Mouse (Mus musculus): ENCODE results near the gene Akt2.

Gene Akt2

DNA sequence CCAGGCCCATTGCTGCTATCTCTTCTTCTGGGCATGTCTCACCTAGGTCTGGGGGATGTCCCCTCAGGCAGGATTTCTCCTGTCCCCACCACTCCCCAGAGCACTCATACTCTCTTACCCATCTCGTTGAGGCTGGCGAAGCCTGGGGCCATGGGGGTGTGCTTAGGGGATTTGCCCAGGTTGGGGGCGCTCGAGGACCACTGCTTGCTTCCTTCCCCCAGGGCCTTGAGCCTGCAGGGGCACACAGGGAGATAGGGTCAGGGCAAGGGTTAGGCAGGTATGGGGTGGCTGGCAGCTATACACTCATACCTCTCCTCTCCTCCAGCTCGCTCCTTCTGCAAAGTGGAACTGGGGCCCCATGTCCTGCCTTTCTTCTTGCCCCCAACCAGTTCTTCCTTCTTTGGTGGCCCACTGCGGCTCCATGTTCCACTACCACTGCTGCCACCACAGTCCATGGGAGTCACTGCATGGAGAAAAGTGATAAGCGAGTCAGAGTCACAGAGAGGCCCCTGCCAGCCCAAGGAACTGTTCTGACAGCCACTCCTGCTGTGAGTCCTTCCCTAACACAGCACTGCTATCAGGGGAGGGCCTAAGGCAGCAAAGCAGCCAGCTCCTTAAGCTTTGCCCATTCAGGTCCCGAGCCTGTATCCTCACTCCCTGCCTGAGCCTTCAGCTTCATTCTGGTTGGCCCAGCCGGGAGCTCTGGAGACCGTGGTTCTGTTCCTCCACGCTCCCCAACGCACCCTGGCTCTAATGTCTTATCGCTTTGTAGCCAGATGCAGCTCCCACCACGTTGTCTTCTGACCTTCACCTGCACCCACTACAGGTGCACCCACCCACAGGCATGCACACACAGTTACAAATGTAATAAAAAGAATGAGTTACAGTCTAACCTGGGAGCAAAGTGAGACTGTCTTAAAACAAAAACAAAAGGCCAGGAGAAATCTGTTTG lies 67.6 kb downstream of the Akt2 start:
- peak; percentile 50 for DNase-seq (ENCODE audit: low spot score)

DNA sequence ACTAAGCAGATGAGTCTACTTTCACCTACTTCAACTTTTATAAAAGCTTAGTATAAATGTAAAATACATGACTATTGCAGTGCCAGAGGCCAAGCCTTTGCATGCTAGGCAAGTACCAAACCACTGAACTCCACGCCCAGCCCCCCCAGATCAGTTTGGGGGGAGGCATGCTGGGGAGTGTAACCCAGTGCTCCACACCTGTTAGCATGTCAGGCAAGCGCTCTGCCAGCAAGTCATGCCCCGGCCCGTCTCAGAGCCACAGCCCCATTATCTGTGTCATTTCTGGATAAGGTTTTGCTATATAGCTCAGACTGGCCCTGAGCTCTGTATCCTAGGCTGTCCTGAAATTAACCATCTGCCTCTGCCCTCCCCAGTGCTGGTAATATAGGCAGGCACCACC lies 70.7 kb downstream of the Akt2 start:
- no peak for DNase-seq (ENCODE audit: low spot score)

DNA sequence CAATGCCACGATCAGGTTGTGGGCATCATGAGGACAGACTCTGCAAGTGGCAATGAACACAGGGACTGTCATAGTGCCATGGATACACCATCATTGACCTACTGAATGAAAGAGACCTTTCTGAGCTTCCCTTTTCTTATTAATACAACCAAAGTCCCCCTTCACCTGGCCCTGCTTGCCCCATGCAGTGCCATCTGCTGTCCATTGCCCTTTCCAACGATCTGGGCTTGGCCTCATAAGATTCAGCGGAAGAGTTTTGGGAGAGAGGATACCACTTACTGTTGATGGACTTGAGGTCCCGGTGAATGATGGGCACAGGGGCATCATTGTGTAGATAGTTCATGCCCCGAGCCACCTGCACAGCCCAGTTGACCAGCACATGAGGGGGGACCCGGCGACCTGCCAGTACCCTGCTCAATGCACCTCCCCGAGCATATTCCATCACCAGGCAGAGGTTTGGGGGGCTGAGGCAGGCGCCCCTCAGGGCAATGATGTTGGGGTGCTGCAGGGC lies 81.8 kb downstream of the Akt2 start:
- DNase-seq (ENCODE audit: low spot score): no peak

DNA sequence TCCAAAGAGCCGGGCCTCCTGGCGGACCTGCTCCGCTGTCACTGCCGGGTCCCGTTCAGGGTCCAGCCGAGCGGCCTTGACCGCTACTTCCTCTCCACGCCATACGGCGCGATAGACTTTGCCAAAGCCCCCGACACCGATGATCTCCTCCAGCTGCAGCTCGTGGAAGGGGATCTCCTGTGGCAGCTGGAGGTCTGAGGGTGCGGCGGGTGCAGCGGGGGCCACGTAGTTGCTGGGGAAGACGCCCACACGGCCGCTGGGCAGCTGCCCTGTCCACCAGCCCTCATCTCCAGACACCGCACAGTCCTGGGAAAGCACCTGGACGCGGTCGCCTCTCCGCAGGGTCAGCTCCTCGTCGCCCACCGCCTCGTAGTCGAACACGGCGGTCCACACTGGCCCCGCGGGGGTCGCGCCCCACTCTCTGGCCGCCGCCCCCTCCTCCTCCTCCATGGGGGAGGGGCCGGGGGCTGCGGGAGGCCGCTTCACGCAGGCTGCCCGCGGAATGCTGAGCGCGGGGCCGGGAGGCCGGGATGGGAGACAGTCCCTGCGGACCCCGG lies 82.3 kb downstream of the Akt2 start:
- DNase-seq (ENCODE audit: low spot score): no peak

DNA sequence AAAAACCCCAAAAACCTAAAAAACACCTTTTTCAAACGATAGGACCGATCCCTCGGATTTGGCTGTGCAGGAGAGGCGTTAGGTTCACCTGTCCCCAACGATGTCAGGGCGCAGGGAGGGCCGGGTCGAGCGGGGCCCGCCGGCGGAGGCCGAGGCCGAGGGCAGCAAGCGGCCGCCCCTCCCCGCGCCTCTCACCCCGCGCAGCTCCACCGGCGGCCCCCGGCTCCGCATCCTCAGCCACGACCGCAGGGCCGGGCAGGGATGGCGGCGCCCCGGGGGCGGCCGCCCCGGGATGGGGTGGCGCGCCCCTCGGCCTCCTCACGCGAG lies 82.8 kb downstream of the Akt2 start:
- DNase-seq (ENCODE audit: low spot score): no peak

DNA sequence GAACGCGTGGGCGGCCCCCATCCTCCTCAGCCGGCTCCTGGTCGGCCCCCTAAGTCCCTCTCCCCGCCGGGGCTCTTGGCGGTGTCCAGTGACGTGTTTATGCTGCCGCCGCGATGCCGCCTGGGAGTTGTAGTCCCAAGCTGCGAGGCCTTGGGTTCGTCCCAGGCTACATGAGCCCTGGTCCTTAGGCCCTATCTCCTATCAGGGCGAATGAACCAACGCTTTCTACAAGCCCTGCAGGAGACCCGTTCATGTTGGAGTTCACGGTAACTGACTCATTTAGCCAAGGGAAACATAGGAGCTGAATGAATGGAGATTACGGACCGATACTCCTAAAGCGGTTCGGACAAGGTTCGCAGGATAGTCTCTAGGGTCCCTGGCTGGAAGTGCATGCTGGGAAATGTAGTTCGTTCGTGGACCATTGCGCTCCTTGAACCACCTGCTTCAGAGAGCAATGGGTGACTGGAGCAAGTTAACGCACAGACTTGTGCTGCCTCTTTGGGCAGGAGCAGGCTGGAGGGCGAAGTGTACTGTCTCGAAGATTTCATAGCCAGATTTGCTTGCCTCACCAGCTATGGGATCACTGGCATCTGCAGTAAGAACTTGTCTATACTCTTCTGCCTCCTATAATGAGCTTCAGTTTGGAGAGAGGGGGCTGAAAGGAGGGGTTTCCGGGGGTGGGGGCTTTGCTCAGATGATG lies 83.3 kb downstream of the Akt2 start, which contains the start of gene Map3k10:
TSS of gene Map3k10 (minus strand) at position 77 of the 700 bp plus-strand sequence.
- peak; percentile 87 for DNase-seq (ENCODE audit: low spot score)

DNA sequence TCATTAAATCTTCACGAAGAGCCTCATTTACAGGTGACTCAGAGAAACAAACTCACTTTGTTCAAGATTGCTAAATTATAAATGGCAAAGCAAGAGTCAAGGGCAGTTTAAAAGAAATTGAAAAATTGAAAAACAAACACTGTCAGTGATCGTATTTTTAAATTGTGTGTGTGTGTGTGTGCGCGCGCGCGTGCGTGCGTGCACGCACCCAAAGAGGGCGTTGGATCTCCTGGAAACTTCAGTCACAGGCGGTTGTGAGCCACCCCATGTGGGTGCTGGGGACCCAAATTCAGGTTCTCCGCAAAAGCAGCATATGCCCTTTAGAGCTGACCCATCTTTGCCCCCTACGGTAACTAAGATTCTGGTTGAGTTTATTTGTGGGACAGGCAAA lies 83.9 kb downstream of the Akt2 start:
- DNase-seq (ENCODE audit: low spot score): no peak

DNA sequence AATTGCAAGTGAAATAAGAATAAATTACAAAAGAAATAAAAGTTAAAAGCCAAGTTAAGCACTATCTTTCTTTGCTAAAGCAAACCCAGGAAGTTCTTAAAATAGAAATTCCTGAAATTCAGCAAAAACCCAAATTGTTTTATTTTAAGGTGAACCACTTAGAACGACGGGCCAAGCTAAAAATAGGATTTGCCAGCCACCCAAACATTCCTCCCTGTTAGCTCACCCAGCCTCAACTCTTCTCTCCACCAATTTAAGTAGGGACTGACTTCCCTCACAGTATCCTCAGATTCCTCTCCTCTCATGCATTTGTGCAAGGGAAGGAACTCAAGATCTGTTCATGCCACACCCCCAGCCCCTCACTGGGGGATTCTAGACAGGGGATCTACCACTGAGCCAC lies 91.9 kb downstream of the Akt2 start:
- no peak for DNase-seq (ENCODE audit: low spot score)

DNA sequence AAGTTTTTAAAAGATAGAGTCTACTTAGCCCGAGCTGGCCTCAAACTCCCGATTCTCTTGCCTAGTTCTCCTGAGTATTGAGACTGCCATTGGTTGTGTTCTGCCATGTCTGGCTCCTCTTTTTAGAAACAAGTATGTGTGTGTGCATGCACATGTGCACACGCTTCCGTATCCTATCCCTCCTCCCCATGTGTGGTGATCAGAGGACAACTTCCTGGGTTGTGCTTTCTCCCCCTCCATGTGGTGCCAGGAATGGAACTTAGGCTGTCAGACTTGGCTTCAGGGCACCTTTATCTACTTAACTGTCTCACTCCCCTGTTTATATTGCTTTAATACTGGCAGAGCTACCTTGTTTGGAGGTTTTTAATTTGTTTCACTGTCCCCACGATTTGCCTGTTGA lies 93.9 kb downstream of the Akt2 start:
- DNase-seq (ENCODE audit: low spot score): no peak

DNA sequence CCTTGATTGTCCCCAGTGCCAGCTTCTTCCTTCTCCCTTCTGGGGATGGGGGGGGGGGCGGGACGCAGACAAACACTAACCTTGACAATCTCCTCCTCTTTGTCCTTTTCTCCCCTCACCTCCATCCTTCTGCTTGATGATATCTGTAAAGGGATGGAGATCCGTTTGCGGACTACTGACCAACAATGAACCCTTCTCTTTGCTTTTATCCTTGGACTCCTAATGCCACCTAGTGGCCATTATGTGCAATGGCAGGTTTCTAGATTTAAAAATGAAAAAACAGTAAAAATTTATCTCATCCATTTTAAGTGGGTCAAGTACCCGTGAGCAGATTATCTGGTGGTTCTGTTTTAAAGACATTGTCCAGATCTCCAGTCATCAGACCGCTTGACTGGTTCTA lies 94.3 kb downstream of the Akt2 start:
- peak; percentile 37 for DNase-seq (ENCODE audit: low spot score)

DNA sequence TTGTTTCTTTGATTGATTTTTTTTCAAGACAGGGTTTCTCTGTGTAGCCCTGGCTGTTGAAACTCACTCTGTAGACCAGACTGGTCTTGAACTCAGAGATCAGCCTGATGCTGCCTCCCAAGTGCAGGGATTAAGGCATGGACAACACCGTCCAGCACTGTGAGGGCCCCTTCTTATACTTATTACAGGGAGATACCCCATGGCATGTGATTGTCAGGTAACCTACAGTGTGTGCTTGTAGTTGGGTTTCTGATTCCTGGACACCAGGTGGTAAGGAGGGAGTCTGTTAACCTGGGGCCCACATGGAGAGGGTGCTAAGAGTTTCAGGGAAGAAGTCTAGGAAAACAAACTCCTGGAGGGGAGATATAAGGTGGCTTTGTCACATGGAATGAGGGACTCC lies 95.7 kb downstream of the Akt2 start:
- no peak for DNase-seq (ENCODE audit: low spot score)

DNA sequence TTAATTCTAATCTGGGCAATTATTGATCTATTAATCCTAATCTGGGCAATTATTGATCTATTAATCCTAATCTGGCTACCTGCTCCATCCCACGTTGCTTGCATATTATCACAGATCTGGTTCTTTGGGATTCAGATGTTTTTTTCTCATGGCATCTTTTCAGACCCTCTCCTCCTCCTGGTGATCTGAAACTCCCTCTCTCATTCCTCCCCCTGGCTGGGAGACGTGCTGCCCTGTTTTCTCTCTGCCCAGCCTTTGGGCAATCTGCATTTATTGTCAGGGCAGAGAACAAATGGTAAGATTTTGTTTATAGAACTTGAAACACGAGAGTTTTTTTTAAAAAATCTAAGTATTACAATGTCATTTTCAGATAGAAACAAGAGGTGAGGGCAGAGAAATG lies 96.5 kb downstream of the Akt2 start:
- no peak for DNase-seq (ENCODE audit: low spot score)

DNA sequence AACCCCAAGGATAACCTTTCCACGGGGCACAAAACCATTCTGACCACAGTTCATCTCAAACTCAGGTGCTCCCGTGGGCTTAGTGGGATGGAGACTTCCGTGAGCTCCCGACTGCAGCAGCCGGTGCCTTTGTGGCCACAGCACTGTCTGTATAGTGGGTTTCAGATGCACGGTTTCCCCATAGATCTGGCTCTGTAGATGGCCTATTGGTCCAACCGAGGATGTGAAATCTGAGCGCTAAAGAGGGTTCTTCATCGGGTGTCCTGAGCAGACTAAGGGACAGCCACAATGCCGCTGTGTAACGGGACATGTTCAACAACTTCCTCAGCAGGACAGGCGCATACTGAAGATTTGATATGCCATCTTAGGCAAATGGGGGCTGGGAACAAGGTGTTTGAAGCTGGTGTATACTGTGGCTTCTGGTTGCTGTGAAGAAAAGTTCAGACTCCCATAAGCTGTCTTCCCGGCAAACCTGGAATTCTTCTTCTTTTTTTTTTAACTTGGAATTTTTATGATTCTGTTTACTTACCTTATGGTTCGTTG lies 97.0 kb downstream of the Akt2 start:
- no peak for DNase-seq (ENCODE audit: low spot score)

DNA sequence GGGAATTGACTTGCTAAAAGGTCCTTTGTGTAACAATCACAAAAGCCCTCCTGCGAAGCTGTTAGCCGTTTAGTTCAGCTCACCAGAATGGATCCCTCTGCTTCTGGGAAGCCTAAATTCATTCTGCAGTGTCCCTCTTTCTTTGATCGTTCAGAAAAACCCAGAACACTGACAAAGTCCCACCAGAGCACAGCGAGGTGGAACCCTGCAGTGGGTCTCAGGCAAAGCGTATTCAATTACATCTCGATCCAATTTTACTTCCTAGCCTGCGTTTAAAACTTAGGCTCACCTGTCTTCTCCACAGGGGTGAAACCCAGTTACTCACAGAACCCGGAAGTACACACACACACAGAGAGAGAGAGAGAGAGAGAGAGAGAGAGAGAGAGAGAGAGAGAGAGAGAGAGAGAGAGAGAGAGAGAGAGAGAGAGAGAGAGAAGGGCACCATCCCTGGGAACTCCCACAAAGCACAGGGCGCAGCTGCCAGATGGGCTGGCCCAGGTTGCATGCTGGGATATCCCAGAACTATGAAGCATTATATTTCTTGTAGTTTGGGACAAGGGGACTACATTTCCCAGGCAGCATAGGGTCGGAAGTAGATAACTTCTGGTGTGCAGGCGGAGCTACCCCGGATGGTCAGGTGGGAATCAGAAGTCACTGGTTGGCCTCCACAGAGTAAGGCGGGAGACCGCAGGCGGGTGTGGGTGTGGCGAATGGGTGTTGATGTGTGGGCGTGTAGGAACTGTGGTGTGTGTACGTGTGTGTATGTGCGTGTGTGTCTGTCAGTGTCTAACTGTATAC lies 97.7 kb downstream of the Akt2 start, which contains the start of gene Zfp607b:
TSS of gene Zfp607b (plus strand) at position 526 of the 798 bp plus-strand sequence.
- peak; percentile 92 for DNase-seq (ENCODE audit: low spot score)

Data from c-Kit-positive CD71-positive TER-119-positive erythroid progenitor cells, embryonic 14.5 days (primary cell).